Mouse (Mus musculus): ENCODE results near the gene Ate1.
A peak's percentile ranks its signal among the peaks of the same experiment; 100 is the strongest.
"Not testable (repeated sequence)": the region's sequence is repeated elsewhere in the genome, so short reads cannot be mapped to it uniquely, and the experiment has no call there.

The Ate1 gene

GRCm38 (mm10) chr7:130425991-130426390 lies 94.2 kb downstream of the Ate1 start:
- TF ChIP-seq NANOG (IDR thresholded peaks at IDR 0.05; ENCODE audit: borderline replicate concordance, low read length) = no peak
- no peak for TF ChIP-seq CTCF (conservative IDR thresholded peaks at IDR 0.05; ENCODE audit: low read length)
- no peak for TF ChIP-seq POU5F1 (IDR thresholded peaks at IDR 0.05; ENCODE audit: borderline replicate concordance, low read length)
- peaks cover 3% of the 10 kb centered on the region; the same call in 1 of the 2 replicates for H3K36me3 ChIP-seq (ENCODE audit: insufficient read depth, low read length)
- no peaks in the 10 kb centered on the region for H3K9me3 ChIP-seq (ENCODE audit: low read length)
- H3K4me1 ChIP-seq (replicated peaks; ENCODE audit: low read depth, low read length) = no peaks in the 10 kb centered on the region; the same call in 1 of the 2 replicates
- H3K4me3 ChIP-seq (replicated peaks; ENCODE audit: low read length) = no peak overlapping the region
- no peaks in the 10 kb centered on the region for H3K27me3 ChIP-seq (ENCODE audit: insufficient read depth, low read length)

GRCm38 (mm10) chr7:130419961-130420360 lies 100.2 kb downstream of the Ate1 start:
- Histone ChIP-seq H3K36me3 (ENCODE audit: insufficient read depth, low read length) (0 out of 2 replicates have a peak, but pooled peaks cover 3% of the 10 kb centered on the region), H3K27me3 (ENCODE audit: insufficient read depth, low read length) (no peaks in the 10 kb centered on the region), H3K4me3 (replicated peaks; ENCODE audit: low read length) (no peak overlapping the region)

GRCm38 (mm10) chr7:130407622-130408021 lies 112.5 kb downstream of the Ate1 start:
- H3K36me3 ChIP-seq (ENCODE audit: insufficient read depth, low read length) = peaks cover 3% of the 10 kb centered on the region; the same call in 1 of the 2 replicates
- H3K4me3 ChIP-seq (replicated peaks; ENCODE audit: low read length) = no peak overlapping the region

More at GRCm38 (mm10) chr7:130419961-130420360, 100.2 kb downstream of the Ate1 start:
- TF ChIP-seq NANOG (IDR thresholded peaks at IDR 0.05; ENCODE audit: borderline replicate concordance, low read length) = no peak
- no peak for TF ChIP-seq POU5F1 (IDR thresholded peaks at IDR 0.05; ENCODE audit: borderline replicate concordance, low read length)
- no peak for TF ChIP-seq CTCF (conservative IDR thresholded peaks at IDR 0.05; ENCODE audit: low read length)
- no peaks in the 10 kb centered on the region for H3K4me1 ChIP-seq (replicated peaks; ENCODE audit: low read depth, low read length)
- H3K9me3 ChIP-seq (ENCODE audit: low read length) = no peaks in the 10 kb centered on the region

GRCm38 (mm10) chr7:130403346-130403745 lies 116.8 kb downstream of the Ate1 start:
- Histone ChIP-seq H3K4me1 (replicated peaks; ENCODE audit: low read depth, low read length) (no peaks in the 10 kb centered on the region), H3K36me3 (ENCODE audit: insufficient read depth, low read length) (peaks cover 16% of the 10 kb centered on the region), H3K4me3 (replicated peaks; ENCODE audit: low read length) (no peak overlapping the region), H3K9me3 (ENCODE audit: low read length) (no peaks in the 10 kb centered on the region), H3K27me3 (ENCODE audit: insufficient read depth, low read length) (no peaks in the 10 kb centered on the region)
- TF ChIP-seq NANOG (IDR thresholded peaks at IDR 0.05; ENCODE audit: borderline replicate concordance, low read length) = no peak
- no peak for TF ChIP-seq CTCF (conservative IDR thresholded peaks at IDR 0.05; ENCODE audit: low read length)
- no peak for TF ChIP-seq POU5F1 (IDR thresholded peaks at IDR 0.05; ENCODE audit: borderline replicate concordance, low read length)

More at GRCm38 (mm10) chr7:130407622-130408021, 112.5 kb downstream of the Ate1 start:
- Histone ChIP-seq H3K9me3 (ENCODE audit: low read length) (no peaks in the 10 kb centered on the region), H3K27me3 (ENCODE audit: insufficient read depth, low read length) (no peaks in the 10 kb centered on the region), H3K4me1 (replicated peaks; ENCODE audit: low read depth, low read length) (no peaks in the 10 kb centered on the region)
- no peak for TF ChIP-seq NANOG (IDR thresholded peaks at IDR 0.05; ENCODE audit: borderline replicate concordance, low read length)
- no peak for TF ChIP-seq CTCF (conservative IDR thresholded peaks at IDR 0.05; ENCODE audit: low read length)
- no peak for TF ChIP-seq POU5F1 (IDR thresholded peaks at IDR 0.05; ENCODE audit: borderline replicate concordance, low read length)

- H3K27me3 ChIP-seq (ENCODE audit: insufficient read depth, low read length) = no peaks in the 10 kb centered on the region
- H3K36me3 ChIP-seq (ENCODE audit: insufficient read depth, low read length) = peaks cover 20% of the 10 kb centered on the region
- H3K4me1 ChIP-seq (replicated peaks; ENCODE audit: low read depth, low read length) = peaks cover 16% of the 10 kb centered on the region
- H3K9me3 ChIP-seq (ENCODE audit: low read length) = no peaks in the 10 kb centered on the region
- no peak overlapping the region for H3K4me3 ChIP-seq (replicated peaks; ENCODE audit: low read length)
- TF ChIP-seq POU5F1 (IDR thresholded peaks at IDR 0.05; ENCODE audit: borderline replicate concordance, low read length) (no peak), NANOG (IDR thresholded peaks at IDR 0.05; ENCODE audit: borderline replicate concordance, low read length) (peak; percentile 68), CTCF (conservative IDR thresholded peaks at IDR 0.05; ENCODE audit: low read length) (no peak)
Measured at GRCm38 (mm10) chr7:130394697-130395096, 125.5 kb downstream of the Ate1 start.

GRCm38 (mm10) chr7:130390060-130390459 lies 130.1 kb downstream of the Ate1 start:
- not testable (repeated sequence) for H3K27me3 ChIP-seq (ENCODE audit: insufficient read depth, low read length); H3K9me3 ChIP-seq (ENCODE audit: low read length); H3K4me1 ChIP-seq (replicated peaks; ENCODE audit: low read depth, low read length); H3K4me3 ChIP-seq (replicated peaks; ENCODE audit: low read length)
- H3K36me3 ChIP-seq (ENCODE audit: insufficient read depth, low read length) = peaks cover 31% of the 10 kb centered on the region

- H3K4me1 ChIP-seq (replicated peaks; ENCODE audit: low read depth, low read length) = no peaks in the 10 kb centered on the region
- TF ChIP-seq NANOG (IDR thresholded peaks at IDR 0.05; ENCODE audit: borderline replicate concordance, low read length) = no peak
- no peak for TF ChIP-seq POU5F1 (IDR thresholded peaks at IDR 0.05; ENCODE audit: borderline replicate concordance, low read length)
- TF ChIP-seq CTCF (conservative IDR thresholded peaks at IDR 0.05; ENCODE audit: low read length) = no peak
- no peaks in the 10 kb centered on the region for H3K27me3 ChIP-seq (ENCODE audit: insufficient read depth, low read length)
- no peak overlapping the region for H3K4me3 ChIP-seq (replicated peaks; ENCODE audit: low read length)
- no peaks in the 10 kb centered on the region for H3K9me3 ChIP-seq (ENCODE audit: low read length)
- H3K36me3 ChIP-seq (ENCODE audit: insufficient read depth, low read length) = peaks cover 13% of the 10 kb centered on the region
Measured at GRCm38 (mm10) chr7:130386308-130386707, 133.9 kb downstream of the Ate1 start.

- no peak for TF ChIP-seq CTCF (conservative IDR thresholded peaks at IDR 0.05; ENCODE audit: low read length)
- no peak for TF ChIP-seq NANOG (IDR thresholded peaks at IDR 0.05; ENCODE audit: borderline replicate concordance, low read length)
- no peak for TF ChIP-seq POU5F1 (IDR thresholded peaks at IDR 0.05; ENCODE audit: borderline replicate concordance, low read length)
- Histone ChIP-seq H3K27me3 (ENCODE audit: insufficient read depth, low read length) (no peaks in the 10 kb centered on the region), H3K36me3 (ENCODE audit: insufficient read depth, low read length) (peaks cover 11% of the 10 kb centered on the region), H3K4me3 (replicated peaks; ENCODE audit: low read length) (no peak overlapping the region), H3K4me1 (replicated peaks; ENCODE audit: low read depth, low read length) (no peaks in the 10 kb centered on the region), H3K9me3 (ENCODE audit: low read length) (no peaks in the 10 kb centered on the region)
Measured at GRCm38 (mm10) chr7:130385732-130386294, 134.4 kb downstream of the Ate1 start.

- Histone ChIP-seq H3K4me1 (replicated peaks; ENCODE audit: low read depth, low read length) (no peaks in the 10 kb centered on the region), H3K4me3 (replicated peaks; ENCODE audit: low read length) (no peak overlapping the region), H3K27me3 (ENCODE audit: insufficient read depth, low read length) (no peaks in the 10 kb centered on the region), H3K9me3 (ENCODE audit: low read length) (no peaks in the 10 kb centered on the region), H3K36me3 (ENCODE audit: insufficient read depth, low read length) (peaks cover 4% of the 10 kb centered on the region)
- TF ChIP-seq NANOG (IDR thresholded peaks at IDR 0.05; ENCODE audit: borderline replicate concordance, low read length) = no peak
- peak; percentile 38 for TF ChIP-seq CTCF (conservative IDR thresholded peaks at IDR 0.05; ENCODE audit: low read length)
- no peak for TF ChIP-seq POU5F1 (IDR thresholded peaks at IDR 0.05; ENCODE audit: borderline replicate concordance, low read length)
Measured at GRCm38 (mm10) chr7:130382126-130382525, 138.0 kb downstream of the Ate1 start.

Data from E14TG2a.4 (cell line).